Mouse (Mus musculus): ENCODE results near the gene Kif2c.

DNA sequence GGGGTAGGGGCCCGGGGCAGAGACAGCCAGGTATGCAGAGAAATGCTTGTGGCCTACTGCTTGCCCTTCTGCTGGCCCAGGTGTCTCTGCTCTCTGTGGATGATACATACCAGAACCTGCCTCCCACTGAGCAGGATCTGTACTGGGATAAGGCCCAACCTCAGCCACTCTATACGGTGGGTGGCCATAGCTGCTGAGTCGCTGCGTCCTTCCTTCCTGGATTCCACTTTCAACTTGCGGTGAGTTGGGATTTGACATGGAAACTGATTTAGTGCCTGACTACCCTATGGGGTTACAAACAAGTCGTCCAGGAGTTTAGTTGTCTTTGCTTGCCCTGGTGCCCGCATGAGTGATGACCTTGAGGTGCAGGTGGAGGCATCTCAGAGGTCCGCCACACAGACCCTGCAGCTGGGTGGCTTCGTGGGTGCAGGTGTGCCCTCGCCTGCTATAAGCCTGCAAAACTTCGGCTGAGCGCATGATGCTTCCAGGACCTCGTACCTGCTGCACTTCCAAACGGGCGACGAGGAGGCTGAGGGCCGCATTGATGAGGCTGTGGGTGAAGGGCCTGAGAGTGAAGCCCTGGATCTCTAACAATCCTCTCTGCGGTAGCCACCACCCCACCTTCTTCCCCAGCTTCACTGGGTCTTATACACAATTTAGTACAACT, 34.3 kb downstream of the Kif2c start:
- TF ChIP-seq CTCF (IDR thresholded peaks at IDR 0.05; ENCODE audit: borderline replicate concordance, insufficient read depth, low read depth, low read length): no peak
- TF ChIP-seq POLR2A (IDR thresholded peaks at IDR 0.05; ENCODE audit: borderline replicate concordance, insufficient read depth, low read length): no peak

Data from cerebellum, adult 2 months (tissue).